Mouse (Mus musculus) G1E (cell line): Measurements from ENCODE around the gene Aqp12. TPM values are rescaled to one million over a fixed set of nuclear protein-coding genes. Genes with fewer than 3 reads are reported as not detected.

Experiments
- ATAC-seq: 2 replicates; pipeline ENCODE4 v1.8.0; 2016; ENCODE audit warnings: mild to moderate bottlenecking; ENCODE audit not compliant: insufficient number of reproducible peaks, poor library complexity, low FRiP score, severe bottlenecking; ENCODE audit errors: extremely low read depth
- DNase-seq: peaks from one replicate; pipeline ENCODE4 v3.0.0; 2012; ENCODE audit warnings: low spot score
- H3K27me3 ChIP-seq: 2 replicates; pipeline ENCODE4 v1.6.1; 2012; ENCODE audit warnings: mild to moderate bottlenecking, low read length, inconsistent platforms; ENCODE audit not compliant: insufficient read depth
- H3K36me3 ChIP-seq: replicated peaks from 2 replicates; pipeline ENCODE3; 2012; ENCODE audit warnings: mild to moderate bottlenecking, inconsistent platforms
- H3K4me1 ChIP-seq: 2 replicates; pipeline ENCODE4 v1.6.1; 2012; ENCODE audit warnings: low read depth, low read length, inconsistent platforms, mixed read lengths; ENCODE audit not compliant: insufficient read depth
- H3K4me3 ChIP-seq: 2 replicates; pipeline ENCODE4 v1.5.1; 2012; ENCODE audit warnings: low read depth, mild to moderate bottlenecking, inconsistent platforms, low read length, moderate library complexity, mixed read lengths
- H3K9me3 ChIP-seq: replicated peaks from 2 replicates; pipeline ENCODE4 v1.6.1; 2012; ENCODE audit warnings: inconsistent platforms
- CTCF ChIP-seq: IDR thresholded peaks from 2 replicates; pipeline ENCODE4 v1.5.1; 2012; ENCODE audit warnings: low read depth, low read length, inconsistent platforms, mixed read lengths
- GATA1 ChIP-seq: IDR thresholded peaks from 2 replicates; pipeline ENCODE4 v1.6.1; 2012; ENCODE audit warnings: borderline replicate concordance, low read length, inconsistent platforms, mixed read lengths
- GATA2 ChIP-seq: IDR thresholded peaks from 2 replicates; pipeline ENCODE4 v1.6.1; 2012; ENCODE audit warnings: low read depth, low read length, inconsistent platforms, borderline replicate concordance
- POLR2AphosphoS5 ChIP-seq: IDR thresholded peaks from 2 replicates; pipeline ENCODE4 v1.6.1; 2012; ENCODE audit warnings: low read depth, low read length, inconsistent platforms; ENCODE audit not compliant: insufficient replicate concordance
- TAL1 ChIP-seq: conservative IDR thresholded peaks from 2 replicates; pipeline ENCODE4 v1.6.1; 2012; ENCODE audit warnings: low read depth, low read length, inconsistent platforms, mixed read lengths
- polyA plus RNA-seq: library from polyadenylated mRNA; stranded (reverse); fragments of >175 nt; gene quantifications from 2 replicates; pipeline ENCODE4 v1.2.3, GENCODE M21; 2012
- total RNA-seq, 2 experiments: library from RNA; stranded (forward) in 1 of 2; stranded (reverse) in 1 of 2; fragments of 200-1000 nt in 1 of 2; fragments of >200 nt in 1 of 2; fragmentation: Nextera tagmentation in 1 of 2; gene quantifications; 2 replicates each; pipeline ENCODE4 v1.2.3; 2014 to 2017

The Aqp12 gene
- total and polyA plus RNA-seq, 3 experiments: not detected

DNA sequence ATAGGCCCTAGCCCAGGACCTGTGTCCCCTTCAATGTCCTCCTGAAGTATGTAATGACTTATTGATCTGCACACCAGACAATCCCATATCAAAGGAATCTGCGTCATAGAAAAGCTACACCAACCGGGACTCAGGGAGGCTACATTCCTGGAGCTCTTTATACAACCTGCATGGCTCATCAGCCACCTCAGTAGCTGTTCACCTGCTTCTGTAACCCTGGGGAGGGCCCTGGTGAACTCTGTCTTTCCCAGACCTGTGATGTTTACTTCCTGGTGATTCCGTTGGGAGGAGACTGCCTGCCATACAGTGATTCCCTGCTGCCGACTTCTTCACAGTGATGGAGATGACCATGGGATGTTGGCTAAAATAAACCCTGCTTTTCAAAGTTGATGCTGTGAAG lies 17.2 kb upstream of the Aqp12 start:
- Histone ChIP-seq H3K9me3 (no peaks in the 10 kb centered on the region), H3K36me3 (no peaks in the 10 kb centered on the region), H3K4me1 (no peaks in the 10 kb centered on the region), H3K27me3 (peaks cover 4% of the 10 kb centered on the region; the same call in 1 of the 2 replicates), H3K4me3 (no peak overlapping the region)
- TF ChIP-seq GATA1: no peak
- TF ChIP-seq POLR2AphosphoS5: no peak
- TF ChIP-seq GATA2: no peak
- no peak for TF ChIP-seq CTCF
- no peak for TF ChIP-seq TAL1
- ATAC-seq (no peak), DNase-seq (no peak)

DNA sequence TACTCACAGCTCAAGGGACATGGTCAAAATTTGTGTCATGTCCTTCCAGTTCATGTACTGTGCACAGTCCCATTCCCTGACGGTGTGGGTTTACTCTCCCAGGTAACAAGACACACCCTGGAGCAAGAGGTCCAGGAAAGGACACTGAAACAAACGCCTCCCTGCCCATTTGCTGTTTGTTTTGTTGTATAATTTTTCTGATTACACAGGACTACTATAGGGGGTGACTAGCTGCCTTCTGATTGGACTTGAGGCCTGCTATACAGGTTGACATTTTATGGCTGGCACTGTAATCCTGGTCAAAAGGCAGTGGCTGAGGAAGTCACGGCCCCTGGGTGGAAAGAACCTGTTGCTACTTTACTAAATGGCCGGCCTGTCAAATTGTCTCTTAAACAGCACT lies 16.2 kb upstream of the Aqp12 start:
- DNase-seq (no peak), ATAC-seq (no peak)
- Histone ChIP-seq H3K36me3 (no peaks in the 10 kb centered on the region), H3K4me1 (no peaks in the 10 kb centered on the region), H3K9me3 (no peaks in the 10 kb centered on the region), H3K4me3 (no peak overlapping the region), H3K27me3 (peaks cover 4% of the 10 kb centered on the region; the same call in 1 of the 2 replicates)
- TF ChIP-seq GATA1 (no peak), CTCF (no peak), POLR2AphosphoS5 (no peak), TAL1 (no peak), GATA2 (no peak)

DNA sequence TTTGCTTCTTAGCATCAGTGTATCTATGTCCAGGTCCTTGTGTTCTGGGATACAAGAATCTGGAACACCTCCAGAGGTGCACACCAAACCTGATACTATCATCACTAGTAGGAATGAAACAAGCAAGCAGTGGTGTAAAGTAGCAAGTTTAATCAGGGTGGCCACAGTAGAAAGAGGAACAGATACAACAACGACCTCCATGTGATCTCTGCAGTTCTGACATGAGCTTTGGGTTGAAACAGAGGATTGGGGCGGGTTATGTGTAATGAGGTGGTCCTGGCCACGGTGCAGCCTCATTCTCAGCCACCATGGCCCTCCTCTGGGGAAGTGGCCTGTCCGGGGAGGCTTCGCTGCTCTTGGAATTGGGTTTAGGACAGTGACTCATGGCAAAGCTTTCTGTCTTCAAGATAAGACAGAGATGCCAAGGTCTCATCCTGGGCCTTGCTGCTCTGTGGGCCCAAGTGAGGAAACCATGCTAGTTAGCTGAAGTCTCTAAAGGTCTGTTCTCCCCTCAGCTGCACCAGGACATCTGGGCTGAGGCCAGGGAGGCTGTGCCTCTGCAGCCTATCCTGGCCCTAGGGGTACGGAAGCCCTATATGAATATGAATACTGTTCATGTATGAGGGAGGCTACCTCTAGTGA lies 13.8 kb upstream of the Aqp12 start:
- Histone ChIP-seq H3K4me3 (no peak overlapping the region), H3K9me3 (no peaks in the 10 kb centered on the region), H3K27me3 (peaks cover 4% of the 10 kb centered on the region; the same call in 1 of the 2 replicates), H3K36me3 (no peaks in the 10 kb centered on the region), H3K4me1 (no peaks in the 10 kb centered on the region)
- DNase-seq (no peak), ATAC-seq (no peak)
- TF ChIP-seq GATA2 (no peak), CTCF (no peak), POLR2AphosphoS5 (no peak), GATA1 (no peak), TAL1 (no peak)

DNA sequence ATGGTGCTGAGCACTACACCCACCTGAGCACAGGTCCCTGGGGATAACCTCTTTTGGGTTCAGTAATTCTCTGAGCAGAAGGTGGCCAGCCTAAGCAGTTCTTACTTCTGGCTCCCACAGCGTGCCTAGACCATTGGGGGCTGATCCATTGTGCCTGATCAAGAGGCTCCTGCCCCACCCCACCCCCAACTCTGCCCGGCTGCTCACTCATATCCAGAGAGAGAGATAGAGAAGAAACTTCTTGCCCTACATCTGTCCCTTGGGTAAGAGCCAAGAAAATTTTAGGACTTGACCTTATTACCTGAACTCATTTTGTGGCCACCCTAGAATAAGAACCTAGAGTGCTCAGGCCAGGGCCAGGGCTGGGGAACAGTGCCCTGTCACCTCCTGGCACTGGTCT lies 13.3 kb upstream of the Aqp12 start:
- H3K36me3 ChIP-seq: no peaks in the 10 kb centered on the region
- no peaks in the 10 kb centered on the region for H3K4me1 ChIP-seq
- TF ChIP-seq CTCF: no peak
- no peak for TF ChIP-seq TAL1
- no peak for TF ChIP-seq GATA2
- no peak for TF ChIP-seq POLR2AphosphoS5
- no peak for TF ChIP-seq GATA1
- no peak overlapping the region for H3K4me3 ChIP-seq
- no peaks in the 10 kb centered on the region for H3K9me3 ChIP-seq
- no peak for ATAC-seq
- peaks cover 4% of the 10 kb centered on the region; the same call in 1 of the 2 replicates for H3K27me3 ChIP-seq
- DNase-seq: no peak

DNA sequence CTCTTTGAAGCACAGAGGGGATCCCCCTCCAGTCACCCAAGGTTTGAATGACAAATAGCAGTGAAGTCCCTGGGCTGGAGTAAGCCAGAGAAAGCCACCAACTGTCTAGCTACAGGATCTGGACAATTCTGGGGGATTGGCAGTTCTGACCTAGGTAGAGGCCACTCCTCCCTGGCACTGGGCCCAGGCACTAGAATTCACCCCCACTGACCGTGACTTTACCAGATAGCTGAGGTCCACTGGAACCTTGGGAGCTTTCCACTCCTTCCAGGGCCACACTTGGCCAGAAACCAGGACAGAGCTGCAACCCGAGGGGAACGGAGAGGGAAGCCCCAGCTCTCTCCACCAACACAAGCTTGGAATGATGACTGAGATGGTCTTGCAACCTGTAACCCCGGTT lies 3.1 kb downstream of the Aqp12 start:
- Histone ChIP-seq H3K27me3 (peaks cover 11% of the 10 kb centered on the region; the same call in 1 of the 2 replicates), H3K4me1 (peaks cover 3% of the 10 kb centered on the region), H3K4me3 (no peak overlapping the region), H3K9me3 (no peaks in the 10 kb centered on the region), H3K36me3 (no peaks in the 10 kb centered on the region)
- TF ChIP-seq TAL1 (no peak), GATA1 (no peak), CTCF (no peak), GATA2 (no peak), POLR2AphosphoS5 (no peak)
- no peak for DNase-seq
- no peak for ATAC-seq

DNA sequence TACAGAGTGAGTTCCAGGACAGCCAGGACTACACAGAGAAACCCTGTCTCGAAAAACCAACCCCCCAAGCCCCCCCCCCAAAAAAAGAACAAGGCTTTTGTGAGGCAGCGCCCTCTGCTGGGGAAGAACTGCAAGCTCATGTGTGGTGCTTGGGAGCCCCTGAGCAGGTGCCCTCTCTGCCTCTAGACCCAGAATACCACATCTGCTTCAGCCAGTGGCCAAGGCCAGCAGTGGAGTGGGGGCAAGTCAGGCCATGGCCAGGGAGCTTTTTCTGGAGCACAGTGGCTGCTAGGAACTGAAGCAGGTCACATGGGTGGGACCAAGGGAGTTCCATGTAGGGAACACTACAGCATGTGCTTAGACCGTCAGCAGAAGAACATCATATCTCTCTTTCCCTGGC lies 4.6 kb downstream of the Aqp12 start:
- Histone ChIP-seq H3K36me3 (no peaks in the 10 kb centered on the region), H3K4me3 (no peak overlapping the region), H3K4me1 (peaks cover 3% of the 10 kb centered on the region), H3K27me3 (peaks cover 11% of the 10 kb centered on the region; the same call in 1 of the 2 replicates), H3K9me3 (no peaks in the 10 kb centered on the region)
- TF ChIP-seq CTCF (0 out of 2 replicates have a peak, but pooled peaks have one; percentile 29), GATA1 (no peak)
- ATAC-seq (no peak), DNase-seq (peak; percentile 40)

DNA sequence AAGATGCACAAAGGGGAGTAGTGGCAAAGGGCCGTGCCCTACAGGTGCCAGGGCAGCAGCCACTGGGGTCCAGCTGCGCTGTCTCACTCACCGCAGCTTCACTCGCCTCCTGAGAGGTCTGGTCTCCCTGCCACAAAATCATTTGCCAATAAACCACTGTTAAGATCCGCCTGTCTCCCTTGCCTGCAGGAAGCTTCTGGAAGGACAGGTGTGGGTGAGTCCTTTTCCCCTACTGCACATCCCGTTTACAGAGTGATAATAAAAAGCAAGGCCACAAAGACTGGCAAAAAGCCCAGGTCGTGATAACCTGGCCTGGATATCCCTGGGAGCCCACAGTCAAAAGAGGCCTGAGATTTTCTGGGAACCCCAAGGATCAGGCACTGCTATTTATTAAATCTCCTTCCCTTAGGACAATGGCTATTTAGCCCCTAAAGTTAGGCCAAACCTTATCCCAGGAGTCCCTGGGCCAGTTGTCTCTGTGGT lies 6.0 kb downstream of the Aqp12 start:
- no peak for TF ChIP-seq CTCF
- no peak for TF ChIP-seq TAL1
- no peak for TF ChIP-seq POLR2AphosphoS5
- TF ChIP-seq GATA2: no peak
- no peak for TF ChIP-seq GATA1
- DNase-seq: no peak
- ATAC-seq: no peak

More for the DNA sequence above, 6.0 kb downstream of the Aqp12 start:
- Histone ChIP-seq H3K9me3 (no peaks in the 10 kb centered on the region), H3K36me3 (no peaks in the 10 kb centered on the region), H3K27me3 (peaks cover 6% of the 10 kb centered on the region; the same call in 1 of the 2 replicates), H3K4me3 (no peak overlapping the region), H3K4me1 (peaks cover 3% of the 10 kb centered on the region)
